Mouse (Mus musculus) adipose tissue, adult 10 weeks (tissue): Measurements from ENCODE around the gene Snca. TPM values are rescaled to one million over a fixed set of nuclear protein-coding genes. Genes with fewer than 3 reads are reported as not detected.

Source experiments
- polyA plus RNA-seq: library from polyadenylated mRNA; stranded (reverse); fragments of 350-450 nt; fragmentation: Illumina TruSeq; extraction: RNeasy Lipid Tissue Mini Kit (QIAGEN cat#74804); gene quantifications from one replicate; pipeline ENCODE4 v1.2.3, GENCODE M21; 2014; ENCODE audit warnings: low read depth, low replicate concordance

The Snca gene
- polyA plus RNA-seq, result 3.0 TPM

GRCm38 (mm10) chr6:60829282-60829891 lies at the start of gene Snca:
Gene Snca (minus strand): TSS chr6:60829855.

Other genes starting within 250 kb of the Snca start
- 8.6 TPM for gene Mmrn1, start 95.1 kb upstream of the Snca start, polyA plus RNA-seq